Mouse (Mus musculus) MEL-GATA-1-ER (cell line): ENCODE data around the gene Rtcb.

ENCODE experiments used
- DNase-seq: peaks from one replicate; pipeline ENCODE4 v3.0.0-alpha.2; 2012; ENCODE audit warnings: low read depth; ENCODE audit errors: extremely low read depth

Rtcb gene

DNA sequence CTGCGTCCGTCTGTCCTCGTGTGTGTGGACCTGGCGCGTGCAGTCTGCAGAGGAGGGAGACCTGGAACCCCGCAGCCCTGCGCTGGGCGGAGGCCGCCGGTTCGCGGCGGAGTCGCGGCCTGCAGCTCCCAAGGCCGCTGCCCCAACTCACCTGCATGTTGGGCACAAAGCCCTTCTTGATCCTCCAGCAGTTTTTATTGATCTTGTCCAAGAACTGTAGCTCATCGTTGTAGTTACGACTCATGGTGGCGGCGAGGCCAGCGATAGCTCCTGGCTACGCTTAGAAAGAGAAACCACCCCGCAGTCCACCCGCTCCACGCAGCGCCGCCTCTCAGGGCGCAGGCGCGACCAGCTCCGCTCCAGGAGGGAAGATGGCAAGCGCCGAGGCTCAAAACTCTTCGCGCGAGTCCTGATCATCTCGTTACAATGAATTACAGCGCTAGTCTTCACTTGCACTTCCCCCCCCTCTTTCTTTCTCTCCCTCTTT lies at the start of gene Rtcb:
TSS of gene Rtcb (minus strand) at position 360 of the 487 bp plus-strand sequence.
- DNase-seq: peak; percentile 85

DNA sequence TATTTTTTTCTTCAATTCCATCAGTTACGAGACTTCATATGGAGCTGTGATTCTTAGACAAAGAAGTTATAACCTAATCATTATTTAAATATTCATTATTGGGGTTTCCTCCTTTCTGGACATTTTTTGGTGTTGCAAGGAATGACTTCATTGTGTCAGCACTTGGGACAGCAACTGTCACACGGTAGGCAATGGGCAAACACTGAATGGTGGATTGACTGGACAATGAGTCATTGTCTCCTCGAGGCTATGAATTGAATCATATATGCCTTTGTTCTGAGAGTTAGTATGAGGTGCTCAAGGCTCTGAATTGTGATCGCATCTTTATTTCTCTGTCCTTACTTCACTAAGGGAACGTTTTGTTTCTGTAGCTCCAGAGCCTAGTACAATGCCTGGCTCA lies 48.8 kb upstream of the Rtcb start:
- no peak for DNase-seq

DNA sequence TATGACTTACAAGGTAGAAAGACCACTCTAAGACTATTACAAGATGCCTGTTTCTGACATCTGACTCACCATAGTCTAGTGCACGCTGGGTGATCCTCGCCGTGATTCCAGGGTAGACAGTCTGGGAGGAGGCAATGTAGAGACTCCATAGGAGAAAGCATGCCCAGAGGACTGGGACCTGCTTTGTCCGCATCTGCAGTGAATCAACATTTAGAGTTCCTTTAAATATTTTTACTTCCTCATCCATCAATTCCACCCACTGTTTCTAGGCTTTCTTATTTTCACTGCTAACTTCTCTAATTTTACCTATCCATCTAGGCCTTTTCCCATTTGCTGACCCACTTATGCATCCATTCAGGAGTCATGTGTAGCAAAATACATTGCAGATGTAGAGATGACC lies 42.8 kb upstream of the Rtcb start:
- no peak for DNase-seq

DNA sequence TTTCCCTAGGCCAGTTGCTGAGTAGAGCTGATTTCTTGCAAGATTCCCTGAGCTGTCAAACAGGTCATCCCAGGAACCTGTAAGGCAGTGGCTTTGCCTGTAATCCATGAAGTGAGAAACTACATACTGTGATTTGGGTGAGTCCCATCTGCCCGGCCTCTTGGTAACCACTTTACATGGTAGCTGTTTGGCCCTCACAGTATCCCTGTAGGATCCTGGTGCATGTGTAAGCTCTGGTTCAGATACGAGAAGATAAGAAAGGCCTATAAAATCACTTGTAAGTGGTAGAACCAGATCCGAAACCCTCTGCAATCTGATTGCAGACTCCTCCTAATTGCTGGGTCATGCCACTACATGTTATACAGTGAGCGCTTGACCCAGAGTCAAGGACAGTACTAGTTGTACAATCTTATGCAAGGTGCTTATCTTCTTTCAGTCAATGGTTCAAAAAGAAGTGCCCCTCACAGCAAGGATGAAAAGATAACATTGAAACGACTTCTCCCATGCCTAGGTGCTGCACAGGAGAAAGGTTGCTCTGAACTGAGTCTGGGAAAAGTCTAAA lies 37.0 kb upstream of the Rtcb start:
- DNase-seq: no peak

DNA sequence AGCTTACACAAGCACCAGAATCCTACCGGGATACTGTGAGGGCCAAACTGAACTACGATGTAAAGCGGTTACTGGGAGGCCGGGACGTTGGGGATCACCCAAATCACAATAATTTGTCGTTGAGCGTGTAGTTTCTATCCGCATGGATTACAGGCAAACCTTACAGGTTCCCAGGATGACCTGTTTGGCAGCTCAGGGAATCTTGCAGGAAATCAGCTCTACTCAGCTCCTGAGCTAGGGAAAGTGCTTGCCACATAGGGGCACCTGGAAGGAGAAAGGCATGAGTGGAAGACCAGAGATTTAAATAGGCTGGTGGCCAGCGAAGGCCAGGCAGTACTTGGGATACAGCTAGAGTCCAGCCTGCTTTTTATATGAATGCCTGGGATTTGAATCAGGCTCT lies 36.2 kb upstream of the Rtcb start:
- DNase-seq: no peak

DNA sequence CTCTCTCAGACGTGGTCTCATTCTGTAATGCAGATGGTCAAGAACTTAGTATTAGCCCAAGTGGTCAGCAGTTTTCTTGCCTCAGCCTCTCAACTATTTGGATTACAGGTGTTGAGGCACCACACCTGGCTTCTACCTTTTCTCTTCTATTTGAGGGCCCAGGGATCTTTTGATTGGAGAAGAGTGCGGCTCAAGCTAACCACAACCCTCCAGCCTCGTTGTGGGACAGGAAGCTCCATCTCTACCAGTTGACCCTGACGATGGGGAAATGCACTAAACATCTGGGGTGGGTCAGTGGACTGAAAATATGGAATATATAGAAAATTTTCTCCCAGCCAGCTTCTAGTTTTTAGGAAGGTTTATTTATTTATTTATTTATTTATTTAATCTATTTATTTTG lies 34.8 kb upstream of the Rtcb start:
- DNase-seq: no peak

DNA sequence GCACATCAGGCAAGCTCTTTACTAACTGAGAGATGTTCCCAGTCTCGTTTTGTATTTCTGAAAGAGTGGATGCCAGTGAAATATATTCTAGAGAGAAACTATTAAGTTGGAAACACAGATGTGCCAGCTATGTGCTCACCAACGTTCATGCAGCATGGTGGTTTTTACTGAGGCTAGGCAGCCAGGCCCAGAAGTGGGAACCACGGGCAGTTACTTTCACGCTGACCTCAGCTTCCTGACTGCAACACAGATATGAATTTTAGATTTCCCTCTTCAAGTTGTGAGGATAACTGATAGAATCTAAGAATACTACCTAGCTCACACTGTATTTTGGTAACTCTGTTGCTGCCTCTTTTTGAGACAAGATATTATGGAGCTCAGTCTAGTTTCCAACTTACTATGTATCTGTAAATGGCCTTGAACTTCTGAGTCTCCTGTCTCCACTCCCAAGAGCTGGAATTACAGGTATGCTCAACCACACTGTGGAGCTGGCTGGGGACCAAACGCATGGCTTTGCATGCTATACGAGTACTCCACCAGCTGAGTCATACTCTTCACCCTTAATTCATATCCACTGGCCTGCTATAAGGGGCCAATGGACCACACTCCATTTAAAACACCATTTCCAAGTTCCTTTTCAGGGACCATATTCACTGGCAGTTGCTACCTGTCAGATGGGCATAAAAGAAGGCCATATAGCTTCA lies 31.9 kb upstream of the Rtcb start:
- DNase-seq: no peak

DNA sequence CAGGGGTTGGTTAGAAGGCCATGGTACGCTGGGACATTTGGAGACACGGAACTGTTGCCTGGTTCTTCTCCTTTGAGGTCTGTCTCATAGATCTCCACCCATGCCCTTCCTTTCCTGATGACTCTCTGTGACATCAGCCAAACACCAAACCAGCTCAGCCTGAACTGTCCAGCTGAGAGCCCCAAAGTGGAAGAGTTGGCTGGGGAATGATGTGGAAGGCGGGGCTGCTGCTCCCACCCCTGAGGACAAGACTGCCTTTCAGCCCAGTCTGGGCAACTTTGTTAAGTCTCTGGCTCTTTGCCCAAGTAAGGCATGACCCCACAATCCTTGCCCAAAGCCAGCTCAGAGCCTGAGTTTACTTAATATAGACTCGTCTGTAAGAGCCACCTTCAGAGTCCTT lies 15.3 kb upstream of the Rtcb start:
- DNase-seq: no peak

DNA sequence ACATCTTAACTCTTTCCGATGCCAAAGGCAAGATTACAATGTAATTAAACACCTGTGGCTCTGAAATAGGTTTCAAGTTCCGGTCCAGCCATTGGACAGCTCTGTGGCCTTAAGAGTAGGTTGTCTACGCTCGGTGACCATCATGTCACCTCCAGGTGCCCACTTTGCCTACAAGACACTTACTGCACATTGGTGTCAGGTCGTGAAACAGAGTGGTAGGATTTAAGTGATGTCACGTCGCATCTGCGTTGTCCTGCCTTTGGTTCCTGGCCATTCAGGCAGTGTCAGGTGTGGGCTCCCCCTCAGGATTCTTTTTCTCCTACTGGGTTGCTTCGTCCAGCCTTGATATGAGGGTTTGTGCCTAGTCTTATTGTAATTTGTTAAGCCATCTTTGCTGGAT lies 14.2 kb upstream of the Rtcb start:
- DNase-seq: no peak

DNA sequence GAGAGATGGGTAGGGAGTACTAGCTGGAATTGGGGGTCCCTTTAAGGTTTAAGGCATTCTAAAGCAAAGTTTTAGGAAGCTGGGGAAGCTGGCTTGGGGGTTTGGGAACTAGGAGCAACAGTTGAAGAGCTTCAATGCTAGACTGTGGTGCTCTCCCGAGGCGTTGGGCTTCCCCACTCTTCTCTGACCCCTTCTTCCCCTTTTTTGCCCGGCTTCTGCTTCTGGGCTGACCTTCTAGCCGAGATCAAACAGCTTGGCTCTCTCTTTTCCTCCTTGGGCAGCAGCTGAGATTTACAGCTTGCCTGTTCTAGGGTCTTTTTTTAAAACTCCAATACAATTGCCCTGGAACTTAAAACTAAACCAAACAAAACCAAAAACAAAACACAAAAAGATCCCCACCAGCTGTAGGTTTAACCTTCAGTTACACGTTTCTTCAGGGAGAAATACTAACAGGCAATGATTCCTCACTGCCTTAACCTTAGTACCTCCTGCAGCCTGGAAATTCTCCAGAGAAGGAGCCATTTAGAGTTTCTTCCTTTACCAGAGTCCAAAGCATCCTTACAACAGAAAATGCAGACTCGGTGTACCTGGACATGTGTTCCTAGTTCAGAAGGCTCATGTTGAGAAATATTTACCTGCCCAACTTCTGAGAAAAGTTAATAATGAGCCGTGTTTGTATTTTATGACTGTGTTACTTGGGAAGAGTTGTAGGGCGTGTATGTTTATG lies 12.4 kb upstream of the Rtcb start:
- DNase-seq: peak; percentile 6

DNA sequence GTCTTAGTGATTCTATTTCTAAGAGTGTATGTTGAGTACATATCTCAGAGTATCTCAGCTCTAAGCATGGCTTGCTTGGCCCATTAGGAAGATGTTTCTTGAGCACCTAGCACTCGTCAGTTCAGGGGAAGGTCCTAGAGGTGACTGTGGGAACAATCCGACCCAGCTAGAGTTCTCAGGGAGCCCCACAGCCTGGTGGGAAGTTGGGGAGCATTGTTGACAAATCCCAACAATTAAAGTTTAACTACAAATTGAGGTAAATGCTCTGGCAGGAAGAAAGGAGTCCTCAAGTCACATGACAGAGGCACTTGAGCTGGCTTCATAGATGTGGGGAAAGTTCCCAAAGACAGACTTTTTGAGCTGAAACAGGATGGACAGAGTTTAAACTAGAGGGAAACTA lies 11.1 kb upstream of the Rtcb start:
- no peak for DNase-seq

DNA sequence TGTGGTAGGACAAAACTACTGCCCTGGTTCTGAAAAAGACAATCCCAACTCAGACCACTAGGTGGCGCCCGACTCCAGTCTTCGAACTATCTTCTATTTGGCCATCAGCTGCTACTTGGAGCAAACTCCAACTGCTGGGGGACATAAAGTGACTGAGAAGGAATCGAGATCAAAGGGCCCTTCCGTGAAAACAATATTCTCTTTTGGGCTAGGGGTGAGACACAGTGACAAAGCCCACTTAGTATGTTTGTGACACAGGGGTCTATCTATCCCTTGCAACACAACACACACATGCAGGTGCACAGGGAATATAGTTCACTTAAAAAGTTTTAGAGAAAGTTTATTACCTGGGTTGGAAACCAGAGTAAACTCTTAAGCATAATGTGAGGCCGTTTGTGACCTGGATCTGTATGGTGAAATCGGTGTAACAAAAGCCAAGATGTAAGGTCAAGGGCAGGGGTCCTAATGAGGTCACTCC lies 10.6 kb upstream of the Rtcb start:
- peak; percentile 29 for DNase-seq

DNA sequence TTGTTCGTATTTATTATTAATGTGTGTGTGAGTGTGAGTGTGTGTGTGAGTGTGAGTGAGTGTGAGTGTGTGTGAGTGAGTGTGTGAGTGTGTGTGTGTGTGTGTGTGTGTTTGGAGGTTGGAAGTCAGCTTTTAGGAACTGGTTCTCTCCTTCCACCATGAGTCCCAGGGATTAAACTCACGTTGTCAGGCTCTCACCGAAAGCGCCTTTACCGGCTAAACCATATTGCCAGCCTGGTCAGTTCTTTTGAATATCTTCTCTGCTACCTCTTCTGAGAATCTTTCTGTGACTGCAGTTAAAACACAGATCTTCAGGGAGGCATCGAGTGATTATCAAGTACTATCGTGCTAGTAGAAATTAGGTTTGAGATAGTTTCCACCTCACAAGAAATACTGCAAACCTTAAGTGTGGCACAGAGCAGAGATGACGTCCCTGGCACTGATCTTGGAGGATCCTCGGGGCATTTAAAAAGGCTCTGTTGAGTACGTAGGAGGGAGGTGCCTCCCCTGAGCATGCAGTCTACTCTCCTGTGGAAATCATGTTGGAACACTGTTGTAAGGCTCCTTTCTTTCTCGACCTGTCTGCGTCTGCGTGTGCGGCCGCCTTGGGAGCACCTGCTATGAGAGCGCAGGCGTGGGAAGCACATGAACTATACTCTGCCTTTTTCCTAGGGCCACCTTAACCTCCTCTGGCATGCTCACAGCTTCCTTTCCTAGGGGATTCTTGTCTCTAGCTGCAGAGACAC lies 10.0 kb upstream of the Rtcb start:
- no peak for DNase-seq

DNA sequence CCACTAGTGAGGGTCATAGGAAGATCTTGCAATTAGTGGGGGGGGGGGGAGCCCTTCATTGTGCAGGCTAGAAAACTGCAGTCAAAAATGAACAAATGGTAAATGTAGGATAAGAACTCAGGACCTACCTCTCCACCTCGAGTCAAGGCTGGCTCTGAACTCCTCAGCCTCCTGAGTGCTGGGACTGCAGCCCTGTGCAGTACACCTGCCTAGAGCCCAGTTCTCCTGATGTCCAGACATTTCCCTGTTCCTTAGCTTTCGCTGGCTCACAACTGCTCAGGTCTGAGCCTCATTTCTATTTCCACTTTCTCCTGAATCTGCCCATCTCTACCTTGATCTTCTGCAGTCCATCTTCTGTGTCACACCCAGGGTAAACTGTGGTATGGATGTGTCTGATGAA lies 8.9 kb upstream of the Rtcb start:
- no peak for DNase-seq

DNA sequence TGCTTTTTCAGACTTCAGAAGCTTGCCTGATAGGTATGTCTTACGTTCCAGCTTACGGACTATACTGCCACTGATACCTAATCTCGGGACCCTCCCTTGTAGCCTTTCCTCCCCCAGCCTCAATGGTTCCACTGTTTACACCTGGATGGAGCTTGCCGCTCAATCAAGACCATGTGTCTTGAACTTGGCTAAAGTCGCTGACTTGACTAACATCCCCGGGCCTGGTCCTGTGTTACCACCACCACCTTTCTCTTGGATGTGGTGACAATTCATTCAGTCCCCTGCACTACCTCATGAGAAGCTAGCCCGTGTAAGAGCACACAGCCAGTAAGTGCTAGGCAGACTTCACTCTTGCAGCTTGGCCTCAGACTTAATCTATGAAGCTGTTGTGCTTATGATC lies 6.7 kb upstream of the Rtcb start:
- no peak for DNase-seq

DNA sequence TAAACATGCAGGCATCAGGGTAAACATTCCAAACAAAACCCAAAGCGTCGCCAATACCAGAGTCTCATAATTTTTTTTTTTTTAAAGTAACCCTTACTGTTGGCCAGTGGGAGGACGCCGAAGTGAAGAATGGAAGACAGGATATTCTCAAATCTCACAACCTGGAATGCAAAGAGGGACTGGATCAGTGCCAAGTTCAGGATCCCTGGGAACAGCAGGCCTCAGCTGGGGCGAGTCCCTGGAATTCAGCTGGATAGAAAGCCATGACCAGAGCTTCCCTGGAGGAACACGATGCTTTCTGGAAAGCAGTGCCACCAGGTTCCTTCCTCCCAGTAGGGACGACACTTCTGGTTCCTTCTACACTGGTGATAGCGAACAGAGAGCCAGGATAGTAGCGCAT lies 5.3 kb upstream of the Rtcb start:
- no peak for DNase-seq

DNA sequence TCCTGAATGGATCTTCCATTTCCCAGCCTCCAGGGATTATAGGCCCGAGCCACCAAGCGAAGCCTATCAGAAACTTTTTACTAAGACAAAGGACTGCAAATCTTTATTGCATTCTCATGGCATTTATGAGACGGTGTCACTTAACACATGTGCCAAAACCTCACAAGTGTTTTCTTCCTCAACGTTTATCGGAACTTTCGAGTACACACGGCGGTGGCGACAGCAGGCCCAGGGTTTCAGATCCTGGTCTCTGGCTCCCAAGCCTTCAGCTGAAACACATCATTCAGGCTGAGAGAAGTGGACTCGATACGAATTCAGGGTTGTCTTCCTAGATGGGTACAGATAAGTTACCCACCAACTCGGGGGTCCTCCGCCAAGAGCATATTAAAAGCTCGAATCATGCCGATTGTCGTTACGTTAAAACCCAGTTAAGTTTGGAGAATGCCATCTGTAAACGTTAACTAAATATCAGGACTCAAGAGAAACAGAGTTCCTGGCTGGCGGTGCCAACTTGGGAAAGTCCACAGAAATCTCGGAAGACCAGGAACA lies 678 bp downstream of the Rtcb start:
- peak; percentile 18 for DNase-seq

DNA sequence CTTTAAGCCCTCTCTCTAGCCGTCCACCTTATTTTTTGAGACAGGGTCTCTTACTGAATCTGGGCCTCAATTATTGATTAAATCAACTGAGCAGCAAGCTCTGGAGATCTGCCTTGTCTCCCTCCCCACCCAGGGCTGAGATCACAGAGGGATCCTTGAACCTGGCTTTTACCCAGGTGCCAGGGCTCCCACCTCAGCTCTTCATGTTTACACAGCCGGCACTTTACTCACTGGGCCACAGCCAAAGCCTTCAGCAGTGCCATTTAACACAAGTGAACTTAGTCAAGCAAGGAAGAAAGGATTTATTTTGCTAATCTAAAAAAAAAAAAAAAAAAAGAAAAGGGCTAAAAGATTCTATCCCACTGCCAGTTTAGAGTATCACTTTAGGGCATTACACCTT lies 3.2 kb downstream of the Rtcb start:
- no peak for DNase-seq

DNA sequence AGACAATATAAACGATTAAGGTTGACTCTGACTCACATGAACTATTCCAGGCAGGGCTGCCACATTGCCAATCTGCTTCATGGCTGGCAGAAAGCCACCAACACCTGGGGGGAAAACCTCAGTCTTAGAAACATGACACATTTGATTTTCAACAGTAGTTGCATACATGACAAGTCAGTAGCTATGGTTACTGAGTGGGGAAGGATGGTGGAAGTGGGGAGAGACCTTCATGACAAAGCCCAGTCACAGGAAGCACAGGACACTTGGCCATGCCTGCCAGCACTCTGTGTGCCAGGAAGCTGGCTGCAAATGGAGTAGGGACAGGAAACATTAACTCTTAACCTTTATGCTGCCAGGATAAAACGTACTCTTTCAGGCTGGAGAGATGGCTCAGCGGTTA lies 4.2 kb downstream of the Rtcb start:
- DNase-seq: no peak

DNA sequence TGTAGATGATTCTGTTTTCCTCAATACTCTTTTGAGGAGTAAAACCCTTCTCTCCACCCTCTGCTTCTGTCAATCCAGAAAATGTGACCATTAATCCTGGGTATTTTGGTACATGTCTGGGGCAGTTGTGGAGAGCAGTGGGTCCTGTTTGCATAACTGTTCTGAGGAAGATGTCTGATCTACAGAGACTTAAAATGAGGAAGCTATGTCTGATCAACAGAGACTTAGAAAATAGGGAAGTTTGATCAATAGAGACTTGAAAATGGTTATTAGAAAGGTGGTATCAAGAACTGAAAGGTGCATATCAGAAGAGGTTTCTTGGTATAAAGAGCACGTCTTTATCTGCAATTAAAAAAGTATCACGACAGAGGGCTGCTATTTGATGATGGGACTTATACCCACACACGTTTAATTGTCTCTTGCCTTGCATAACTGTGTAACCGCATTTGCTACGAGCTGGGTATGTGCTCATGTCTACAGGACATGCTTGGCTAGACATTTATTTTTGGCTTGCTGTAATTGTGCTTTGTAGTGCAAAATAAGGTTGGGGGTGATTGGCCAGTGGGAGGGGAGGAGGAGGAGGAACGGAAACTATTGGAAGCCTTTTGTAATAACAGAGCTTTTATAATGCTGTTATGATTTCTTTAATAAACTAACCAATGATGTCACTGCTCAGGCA lies 5.7 kb downstream of the Rtcb start:
- DNase-seq: peak; percentile 11
